Mouse (Mus musculus) cortical plate, adult 2 months (tissue): ENCODE results near the gene Hydin.

Source experiments
- CTCF ChIP-seq: fragments of 200-500 bp; IDR thresholded peaks from 2 replicates; pipeline ENCODE4 v1.5.1; 2011; ENCODE audit warnings: mild to moderate bottlenecking, control low read depth, low read length; ENCODE audit not compliant: insufficient read depth; ENCODE audit errors: extremely low read depth
- POLR2A ChIP-seq: fragments of 200-500 bp; IDR thresholded peaks from 2 replicates; pipeline ENCODE4 v1.6.1; 2011; ENCODE audit warnings: mild to moderate bottlenecking, low read length, control low read depth; ENCODE audit not compliant: insufficient read depth; ENCODE audit errors: extremely low read depth

GRCm38 (mm10) chr8:110220936-110221335 is 45.8 kb upstream of the Hydin start:
- TF ChIP-seq CTCF (no peak), POLR2A (no peak)
